Mouse (Mus musculus): ENCODE measurements around the gene Nt5dc3. TPM values are rescaled to one million over a fixed set of nuclear protein-coding genes. Genes with fewer than 3 reads are reported as not detected.

Nt5dc3 gene
- polyA plus RNA-seq, 1 experiment from 2014 or later, result 0.35 TPM

DNA sequence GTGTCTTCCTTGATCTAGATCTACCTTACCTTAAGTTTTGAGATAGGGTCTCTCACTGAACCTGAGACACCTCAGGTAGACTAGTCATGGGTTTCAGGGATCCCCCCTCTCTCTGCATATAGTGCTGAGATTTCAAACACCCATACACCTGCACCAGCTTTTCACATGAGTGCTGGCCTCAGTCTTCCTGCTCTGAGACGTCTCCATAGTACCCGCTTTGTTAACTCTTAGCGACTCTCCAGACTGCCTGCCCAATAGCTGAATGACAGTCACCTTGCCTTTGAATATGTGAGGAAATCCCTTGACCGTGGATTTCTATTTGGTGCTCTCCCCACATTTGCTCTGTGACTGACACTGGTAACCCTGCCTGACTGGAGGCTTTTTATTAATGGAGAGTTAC lies 15.4 kb downstream of the Nt5dc3 start:
- 79% methylated on average over 4 of the region's 4 CpGs for WGBS (ENCODE audit: insufficient replicate concordance)
- Histone ChIP-seq H3K9me3 (replicated peaks) (no peaks in the 10 kb centered on the region), H3K4me1 (replicated peaks) (peaks cover 8% of the 10 kb centered on the region; the same call in 1 of the 2 replicates), H3K4me3 (replicated peaks) (no peak overlapping the region), H3K27me3 (no peaks in the 10 kb centered on the region), H3K9ac (no peak overlapping the region), H3K4me2 (no peak overlapping the region), H3K36me3 (no peaks in the 10 kb centered on the region), H3K27ac (no peak overlapping the region)
- no peak for ATAC-seq (ENCODE audit: low read depth)
- no peak for DNase-seq

- peaks cover 8% of the 10 kb centered on the region; the same call in 1 of the 2 replicates for H3K4me1 ChIP-seq (replicated peaks)
- DNase-seq, result no peak
- H3K27me3 ChIP-seq, result no peaks in the 10 kb centered on the region
- ATAC-seq (ENCODE audit: low read depth), result no peak
- WGBS (ENCODE audit: insufficient replicate concordance), result 74% methylated on average over 9 of the region's 9 CpGs
- H3K36me3 ChIP-seq, result no peaks in the 10 kb centered on the region
- H3K9me3 ChIP-seq (replicated peaks), result no peaks in the 10 kb centered on the region
- H3K4me3 ChIP-seq (replicated peaks), result no peak overlapping the region
- no peak overlapping the region for H3K27ac ChIP-seq
- no peak overlapping the region for H3K4me2 ChIP-seq
- H3K9ac ChIP-seq, result no peak overlapping the region
Measured at GRCm38 (mm10) chr10:86794794-86795535, 16.2 kb downstream of the Nt5dc3 start.

DNA sequence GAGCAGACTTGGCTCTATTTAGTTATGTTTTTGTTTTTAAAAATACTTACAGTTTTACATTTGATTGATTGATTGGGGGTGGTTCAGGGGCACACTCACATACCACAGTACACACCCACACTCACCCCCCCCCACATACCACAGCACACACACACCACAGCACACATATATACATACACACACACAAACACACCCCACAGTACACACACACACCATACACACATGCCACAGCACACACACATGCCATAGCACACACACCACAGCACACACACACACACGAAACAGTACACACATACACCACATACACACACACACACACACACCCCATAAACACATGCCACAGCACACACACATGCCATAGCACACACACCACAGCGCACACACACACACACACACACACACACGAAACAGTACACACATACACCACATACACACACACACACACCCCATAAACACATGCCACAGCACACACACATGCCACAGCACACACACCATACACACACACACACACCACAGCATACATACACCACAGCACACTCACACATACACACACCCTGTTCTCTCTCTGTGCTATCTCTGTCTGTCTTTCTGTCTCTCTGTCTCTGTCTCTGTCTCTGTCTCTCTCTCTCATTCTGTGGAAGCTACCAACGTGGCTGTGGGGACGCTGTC lies 17.4 kb downstream of the Nt5dc3 start:
- no peaks in the 10 kb centered on the region for H3K27me3 ChIP-seq
- no peak overlapping the region for H3K9ac ChIP-seq
- H3K4me1 ChIP-seq (replicated peaks), result peaks cover 8% of the 10 kb centered on the region; the same call in 1 of the 2 replicates
- no peak for ATAC-seq (ENCODE audit: low read depth)
- no peak overlapping the region for H3K27ac ChIP-seq
- WGBS (ENCODE audit: insufficient replicate concordance), result 77% methylated on average over 5 of the region's 5 CpGs
- no peak for DNase-seq
- no peak overlapping the region for H3K4me2 ChIP-seq
- no peaks in the 10 kb centered on the region for H3K36me3 ChIP-seq
- no peaks in the 10 kb centered on the region for H3K9me3 ChIP-seq (replicated peaks)
- no peak overlapping the region for H3K4me3 ChIP-seq (replicated peaks)

- DNase-seq (no peak), ATAC-seq (ENCODE audit: low read depth) (no peak)
- Histone ChIP-seq H3K27me3 (no peaks in the 10 kb centered on the region), H3K4me3 (replicated peaks) (no peak overlapping the region), H3K4me1 (replicated peaks) (no peaks in the 10 kb centered on the region), H3K36me3 (no peaks in the 10 kb centered on the region), H3K27ac (no peak overlapping the region), H3K9me3 (replicated peaks) (no peaks in the 10 kb centered on the region), H3K9ac (no peak overlapping the region), H3K4me2 (no peak overlapping the region)
- 67% methylated on average over 1 of the region's 1 CpGs for WGBS (ENCODE audit: insufficient replicate concordance)
Measured at GRCm38 (mm10) chr10:86807362-86807761, 28.6 kb downstream of the Nt5dc3 start.

DNA sequence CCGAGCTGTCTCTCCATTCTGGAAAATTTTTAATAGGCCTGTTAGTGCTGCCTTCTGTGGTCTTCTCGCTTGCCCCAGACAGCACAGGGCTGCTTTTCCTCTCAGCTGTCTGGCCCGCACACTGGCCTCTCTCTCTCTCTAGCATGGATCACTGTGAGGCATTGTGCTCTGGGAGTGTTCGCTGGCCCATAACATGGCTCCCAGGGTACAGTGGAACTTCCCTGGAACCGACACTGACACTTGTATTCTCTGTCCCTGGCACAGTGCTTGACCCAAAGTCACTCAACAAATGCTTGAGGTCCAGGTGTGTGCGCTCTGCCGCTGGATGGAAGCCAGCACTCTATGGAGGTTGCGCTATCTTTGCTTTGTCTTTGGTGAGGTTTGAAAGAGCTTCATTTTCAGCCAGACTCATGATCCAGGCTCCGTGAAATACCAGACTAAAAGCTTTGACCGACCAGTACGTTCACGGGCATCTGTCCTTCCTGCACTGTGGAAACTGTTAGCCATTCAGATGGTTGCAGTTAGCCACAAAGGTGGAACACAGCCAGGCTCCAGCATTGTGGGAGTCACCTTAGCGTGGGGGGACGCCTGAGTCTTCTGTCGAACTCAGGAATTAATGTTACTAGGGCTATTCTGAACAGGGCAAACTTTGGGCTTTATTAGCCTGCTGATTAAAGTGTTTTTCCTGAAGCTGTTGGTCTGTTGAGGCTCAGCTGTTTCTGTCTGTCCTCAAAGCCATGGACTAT lies 29.4 kb downstream of the Nt5dc3 start:
- Histone ChIP-seq H3K4me1 (replicated peaks) (no peaks in the 10 kb centered on the region), H3K27ac (no peak overlapping the region), H3K27me3 (no peaks in the 10 kb centered on the region), H3K9me3 (replicated peaks) (no peaks in the 10 kb centered on the region), H3K4me2 (no peak overlapping the region), H3K4me3 (replicated peaks) (no peak overlapping the region), H3K36me3 (no peaks in the 10 kb centered on the region), H3K9ac (no peak overlapping the region)
- 81% methylated on average over 15 of the region's 15 CpGs for WGBS (ENCODE audit: insufficient replicate concordance)
- DNase-seq (no peak), ATAC-seq (ENCODE audit: low read depth) (no peak)

DNA sequence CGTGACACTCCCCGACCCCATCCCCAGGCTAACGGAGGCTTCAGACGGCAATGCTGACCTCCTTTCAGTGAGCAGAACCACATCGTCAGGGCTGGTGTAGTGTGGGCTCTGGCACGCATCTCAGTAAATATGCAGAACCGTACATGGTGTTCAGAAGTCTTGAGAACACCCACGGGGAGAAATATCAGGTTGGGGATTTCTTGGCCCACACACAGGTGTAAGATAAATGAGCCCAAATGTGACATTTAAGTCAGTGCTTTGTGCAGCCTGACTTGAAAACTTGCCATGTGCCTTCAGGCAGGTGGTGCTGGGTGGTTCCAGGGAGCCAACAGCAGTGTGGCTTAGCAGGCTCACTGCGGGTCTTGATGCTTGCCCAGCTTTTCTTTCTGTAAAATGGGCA lies 31.2 kb downstream of the Nt5dc3 start:
- Histone ChIP-seq H3K27ac (no peak overlapping the region), H3K4me2 (no peak overlapping the region), H3K4me1 (replicated peaks) (no peaks in the 10 kb centered on the region), H3K36me3 (no peaks in the 10 kb centered on the region), H3K9me3 (replicated peaks) (no peaks in the 10 kb centered on the region), H3K27me3 (no peaks in the 10 kb centered on the region), H3K4me3 (replicated peaks) (no peak overlapping the region), H3K9ac (no peak overlapping the region)
- DNase-seq, result no peak
- ATAC-seq (ENCODE audit: low read depth), result no peak
- WGBS (ENCODE audit: insufficient replicate concordance), result 77% methylated on average over 9 of the region's 9 CpGs

DNA sequence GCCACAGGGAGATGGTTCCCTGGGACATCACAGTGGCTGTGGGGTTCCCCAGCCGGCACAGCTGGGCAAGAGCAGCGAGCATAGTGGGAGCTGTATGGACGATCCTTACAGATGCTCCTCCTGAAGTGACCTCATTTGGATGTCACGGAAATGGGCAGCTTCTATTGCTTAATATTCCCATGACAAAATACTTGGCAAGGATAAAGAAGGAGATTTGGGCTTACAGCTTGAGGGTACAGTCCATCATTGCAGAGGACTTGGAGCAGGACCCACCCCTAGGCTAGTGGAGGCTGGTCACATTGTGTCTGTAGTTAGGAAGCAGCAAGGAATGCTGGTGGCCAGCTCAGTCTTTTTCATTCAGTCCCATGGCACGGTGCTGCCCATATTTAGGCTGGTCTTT lies 31.8 kb downstream of the Nt5dc3 start:
- Histone ChIP-seq H3K36me3 (no peaks in the 10 kb centered on the region), H3K9ac (no peak overlapping the region), H3K9me3 (replicated peaks) (no peaks in the 10 kb centered on the region), H3K27ac (no peak overlapping the region), H3K4me1 (replicated peaks) (peaks cover 5% of the 10 kb centered on the region; the same call in 1 of the 2 replicates), H3K4me2 (no peak overlapping the region), H3K4me3 (replicated peaks) (no peak overlapping the region), H3K27me3 (no peaks in the 10 kb centered on the region)
- DNase-seq (no peak), ATAC-seq (ENCODE audit: low read depth) (no peak)
- 68% methylated on average over 5 of the region's 5 CpGs for WGBS (ENCODE audit: insufficient replicate concordance)

DNA sequence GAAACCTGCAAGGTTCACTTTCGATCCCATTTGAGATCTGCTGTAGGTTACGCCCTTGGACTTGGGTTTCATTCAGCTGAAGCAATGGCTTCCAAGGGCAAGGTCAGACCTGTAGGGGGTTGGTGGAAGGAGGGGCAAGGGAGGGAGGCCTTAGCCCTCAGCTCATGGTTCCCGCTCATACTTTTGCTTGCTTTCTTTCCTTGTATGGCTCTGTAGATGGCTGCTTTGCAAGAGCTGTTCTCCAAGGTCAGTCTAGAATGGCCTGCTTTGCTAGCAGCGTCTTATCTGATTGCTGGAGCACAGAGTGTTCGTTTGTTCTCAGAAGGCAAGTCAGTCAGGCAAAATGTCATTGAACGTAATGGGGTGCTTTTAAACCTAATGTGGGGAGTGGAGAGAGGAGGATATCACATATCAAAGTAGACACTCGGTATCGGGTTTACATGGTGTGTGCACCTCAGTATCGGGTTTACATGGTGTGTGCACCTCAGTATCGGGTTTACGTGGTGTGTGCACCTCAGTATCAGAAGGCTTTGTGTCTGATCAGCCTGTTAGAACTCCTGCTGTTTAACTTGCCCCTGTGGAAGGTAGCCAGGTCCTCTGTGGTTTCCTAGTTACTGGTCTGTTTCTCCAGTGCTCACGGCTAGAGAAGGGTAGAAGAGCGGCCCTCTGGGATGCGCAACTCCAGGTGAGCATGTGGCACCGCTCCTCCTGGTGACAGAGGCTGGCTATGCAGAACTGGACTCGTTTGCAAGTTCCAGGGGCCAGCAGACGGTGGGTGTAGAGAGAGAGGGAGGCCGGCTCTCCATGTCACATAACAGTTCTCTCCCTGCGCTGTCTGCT lies 35.7 kb downstream of the Nt5dc3 start:
- H3K9ac ChIP-seq, result no peak overlapping the region
- no peaks in the 10 kb centered on the region for H3K27me3 ChIP-seq
- DNase-seq (no peak), ATAC-seq (ENCODE audit: low read depth) (no peak)
- no peak overlapping the region for H3K27ac ChIP-seq
- no peaks in the 10 kb centered on the region for H3K9me3 ChIP-seq (replicated peaks)
- peaks cover 21% of the 10 kb centered on the region for H3K4me1 ChIP-seq (replicated peaks)
- H3K4me3 ChIP-seq (replicated peaks), result no peak overlapping the region
- H3K36me3 ChIP-seq, result no peaks in the 10 kb centered on the region
- WGBS (ENCODE audit: insufficient replicate concordance), result 72% methylated on average over 19 of the region's 19 CpGs
- no peak overlapping the region for H3K4me2 ChIP-seq

- Histone ChIP-seq H3K9me3 (replicated peaks) (no peaks in the 10 kb centered on the region), H3K4me3 (replicated peaks) (no peak overlapping the region), H3K4me1 (replicated peaks) (peaks cover 21% of the 10 kb centered on the region), H3K27me3 (no peaks in the 10 kb centered on the region), H3K9ac (no peak overlapping the region), H3K36me3 (no peaks in the 10 kb centered on the region), H3K4me2 (no peak overlapping the region), H3K27ac (no peak overlapping the region)
- DNase-seq (no peak), ATAC-seq (ENCODE audit: low read depth) (no peak)
- 57% methylated on average over 7 of the region's 7 CpGs for WGBS (ENCODE audit: insufficient replicate concordance)
Measured at GRCm38 (mm10) chr10:86815133-86815532, 36.3 kb downstream of the Nt5dc3 start.

GRCm38 (mm10) chr10:86819649-86820165 lies 40.9 kb downstream of the Nt5dc3 start:
- Histone ChIP-seq H3K9me3 (replicated peaks) (no peaks in the 10 kb centered on the region), H3K27ac (no peak overlapping the region), H3K4me3 (replicated peaks) (no peak overlapping the region), H3K36me3 (no peaks in the 10 kb centered on the region), H3K4me2 (no peak overlapping the region), H3K9ac (no peak overlapping the region), H3K4me1 (replicated peaks) (peaks cover 21% of the 10 kb centered on the region), H3K27me3 (no peaks in the 10 kb centered on the region)
- 54% methylated on average over 8 of the region's 8 CpGs for WGBS (ENCODE audit: insufficient replicate concordance)
- no peak for DNase-seq
- no peak for ATAC-seq (ENCODE audit: low read depth)

DNA sequence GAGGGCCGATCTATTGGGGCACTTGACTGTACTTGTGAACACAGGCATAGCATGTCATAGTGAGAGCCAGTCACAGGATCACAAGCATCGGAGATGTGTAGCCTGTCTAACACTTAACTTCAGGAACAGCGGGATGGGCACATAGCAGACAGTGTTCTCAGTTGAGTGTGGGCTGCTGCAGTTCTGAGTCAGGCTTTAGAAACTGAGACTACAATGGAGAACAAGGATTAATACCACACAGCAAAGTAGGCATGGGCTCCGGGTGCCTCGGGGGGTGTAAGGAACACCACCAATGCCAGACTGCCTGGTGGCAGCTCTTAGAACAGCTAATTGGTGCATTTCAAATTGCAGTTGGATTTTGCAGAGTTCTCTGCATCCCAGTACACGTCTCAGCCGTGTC lies 42.2 kb downstream of the Nt5dc3 start:
- no peak for DNase-seq
- no peak overlapping the region for H3K27ac ChIP-seq
- H3K9ac ChIP-seq, result no peak overlapping the region
- ATAC-seq (ENCODE audit: low read depth), result no peak
- no peaks in the 10 kb centered on the region for H3K27me3 ChIP-seq
- WGBS (ENCODE audit: insufficient replicate concordance), result 73% methylated on average over 7 of the region's 7 CpGs
- peaks cover 3% of the 10 kb centered on the region; the same call in 1 of the 2 replicates for H3K36me3 ChIP-seq
- H3K4me1 ChIP-seq (replicated peaks), result peaks cover 12% of the 10 kb centered on the region
- no peak overlapping the region for H3K4me2 ChIP-seq
- no peak overlapping the region for H3K4me3 ChIP-seq (replicated peaks)
- H3K9me3 ChIP-seq (replicated peaks), result no peaks in the 10 kb centered on the region

Measured in liver, embryonic 13.5 days (tissue).